Comparison of ENCODE assay signal across 9 mouse cellular contexts in the genomic region with DNA sequence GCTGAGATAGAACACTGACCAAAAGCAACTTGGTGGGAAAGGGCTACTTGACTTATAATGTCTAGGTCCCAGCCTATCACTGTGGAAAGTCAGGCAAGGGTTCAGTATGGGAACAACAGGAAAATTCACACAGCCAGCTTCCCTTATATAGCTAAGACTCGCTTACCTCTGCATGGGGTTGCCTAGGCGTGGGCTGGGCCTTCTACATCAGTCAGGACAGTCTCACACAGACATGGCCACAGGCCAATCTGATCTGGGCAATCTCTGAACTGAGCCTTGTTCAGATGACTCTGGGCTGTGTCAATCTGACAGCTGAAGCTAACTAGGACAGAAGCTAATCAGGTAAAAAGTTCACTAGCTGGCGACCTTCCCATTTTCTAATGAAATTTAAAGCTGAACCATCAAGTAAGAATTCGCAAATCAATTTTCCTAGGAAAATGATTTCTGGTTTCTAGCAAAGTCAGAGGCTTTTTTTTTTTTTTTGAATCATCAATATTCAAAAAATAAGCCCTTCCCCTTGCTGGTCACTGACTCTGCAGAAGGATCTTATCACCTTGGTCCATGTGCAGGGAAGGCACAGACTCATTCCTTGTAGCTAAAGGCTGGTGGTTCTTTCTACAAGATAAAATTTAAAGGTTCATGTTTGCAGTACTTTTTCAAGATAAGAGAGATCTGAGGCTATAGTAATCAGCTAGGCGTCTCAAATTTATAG.
DNase-seq lines count a peak whose midpoint lies in the region; ATAC-seq lines count a peak whose summit lies in the region.
"Had no signal": no experiment of that assay in that cellular context is flagged by ENCODE, and none has a peak within 500 bp of the region (broad histone marks: within the 10 kb centered on the region; RNA-seq: fewer than 3 reads in every experiment).

No protein-coding gene starts in this region.

- no peak overlapping the region for H3K4me2 ChIP-seq in heart, embryonic 16.5 days (ENCODE audit: low read depth, low read length)
- peak overlapping the region; percentile 50 for H3K4me2 ChIP-seq in liver, embryonic 15.5 days
- no peak overlapping the region for H3K4me2 ChIP-seq in forebrain, embryonic 14.5 days (ENCODE audit: low read length)

- WGBS in heart, embryonic 16.5 days, result 25% methylated on average over 5 of the region's 5 CpGs
- 45% methylated on average over 5 of the region's 5 CpGs for WGBS in liver, embryonic 15.5 days (ENCODE audit: insufficient replicate concordance)
- WGBS in forebrain, embryonic 14.5 days, result 88% methylated on average over 5 of the region's 5 CpGs

- H3K4me3 ChIP-seq in heart, embryonic 16.5 days (ENCODE audit: low read length), result no peak overlapping the region
- no peak overlapping the region for H3K4me3 ChIP-seq in liver, embryonic 15.5 days (replicated peaks)
- H3K4me3 ChIP-seq in forebrain, embryonic 14.5 days (ENCODE audit: low read depth, low read length), result no peak overlapping the region
- H3K4me3 ChIP-seq: layer of hippocampus, adult 2 months had no signal

- peak; percentile 69 for ATAC-seq in heart, embryonic 16.5 days (replicated peaks; ENCODE audit: extremely low read depth, insufficient read depth, low FRiP score)
- ATAC-seq in liver, embryonic 15.5 days (ENCODE audit: insufficient read depth), result peak; percentile 65
- no peak for ATAC-seq in activated CD4-positive, CD25-positive, alpha-beta regulatory T cell, adult 4 months
- no peak for ATAC-seq in forebrain, embryonic 14.5 days

- peaks cover 79% of the 10 kb centered on the region for H3K4me1 ChIP-seq in heart, embryonic 16.5 days (ENCODE audit: control insufficient read depth, insufficient read depth, low read length)
- H3K4me1 ChIP-seq in liver, embryonic 15.5 days (replicated peaks), result peaks cover 68% of the 10 kb centered on the region
- H3K4me1 ChIP-seq in forebrain, embryonic 14.5 days (ENCODE audit: control insufficient read depth, insufficient read depth, low read length), result no peaks in the 10 kb centered on the region

- H3K9me3 ChIP-seq in heart, embryonic 16.5 days (replicated peaks; ENCODE audit: control insufficient read depth, low read length), result no peaks in the 10 kb centered on the region
- H3K9me3 ChIP-seq in liver, embryonic 15.5 days (replicated peaks), result no peaks in the 10 kb centered on the region
- H3K9me3 ChIP-seq in forebrain, embryonic 14.5 days (replicated peaks; ENCODE audit: control insufficient read depth, low read length), result no peaks in the 10 kb centered on the region

- peak overlapping the region; percentile 68 for H3K9ac ChIP-seq in heart, embryonic 16.5 days (ENCODE audit: low read length)
- no peak overlapping the region for H3K9ac ChIP-seq in liver, embryonic 15.5 days
- no peak overlapping the region for H3K9ac ChIP-seq in forebrain, embryonic 14.5 days (ENCODE audit: low read length)

- peak overlapping the region; percentile 99 for H3K27ac ChIP-seq in heart, embryonic 16.5 days (ENCODE audit: low read length)
- H3K27ac ChIP-seq in liver, embryonic 15.5 days (replicated peaks), result peak overlapping the region; percentile 78
- H3K27ac ChIP-seq in forebrain, embryonic 14.5 days (ENCODE audit: low read depth, low read length), result no peak overlapping the region
- H3K27ac ChIP-seq: layer of hippocampus, adult 2 months had no signal

- H3K27me3 ChIP-seq in heart, embryonic 16.5 days (ENCODE audit: control insufficient read depth, insufficient read depth, low read length), result no peaks in the 10 kb centered on the region
- H3K27me3 ChIP-seq in liver, embryonic 15.5 days, result no peaks in the 10 kb centered on the region
- no peaks in the 10 kb centered on the region for H3K27me3 ChIP-seq in forebrain, embryonic 14.5 days (replicated peaks; ENCODE audit: control insufficient read depth, insufficient read depth, low read length)

- no peaks in the 10 kb centered on the region; the same call in 1 of the 2 replicates for H3K36me3 ChIP-seq in heart, embryonic 16.5 days (ENCODE audit: control insufficient read depth, insufficient read depth)
- no peaks in the 10 kb centered on the region; the same call in 1 of the 2 replicates for H3K36me3 ChIP-seq in liver, embryonic 15.5 days (replicated peaks)
- peaks cover 7% of the 10 kb centered on the region for H3K36me3 ChIP-seq in forebrain, embryonic 14.5 days (ENCODE audit: control insufficient read depth, insufficient read depth, low read length)

- peak; percentile 29 for DNase-seq in kidney, adult 18-20 months
- no peak for DNase-seq in kidney, postnatal 14 days
- peak; percentile 57 for DNase-seq in c-Kit-positive CD71-positive TER-119-positive erythroid progenitor cells, embryonic 14.5 days (ENCODE audit: low spot score)
- no peak for DNase-seq in layer of hippocampus, postnatal 25 days (ENCODE audit: extremely low spot score in 1 of 2, low spot score in 1 of 2)
- DNase-seq in forebrain, embryonic 14.5 days (ENCODE audit: low spot score), result no peak

Comparison
In these comparisons a context has a peak if more than half of its experiments do, and no peak if none do; other contexts are left out.
1. DNase-seq: peak in kidney, adult 18-20 months (single experiment) and c-Kit-positive CD71-positive TER-119-positive erythroid progenitor cells, embryonic 14.5 days (single experiment); none in kidney, postnatal 14 days (single experiment), layer of hippocampus, postnatal 25 days (0 of 2) and forebrain, embryonic 14.5 days (single experiment).
2. ATAC-seq: peak in heart, embryonic 16.5 days (single experiment) and liver, embryonic 15.5 days (single experiment); none in activated CD4-positive, CD25-positive, alpha-beta regulatory T cell, adult 4 months (single experiment) and forebrain, embryonic 14.5 days (single experiment).